Mouse (Mus musculus): ENCODE results near the gene Xpo1.
A peak's percentile ranks its signal among the peaks of the same experiment; 100 is the strongest.
"Not testable (repeated sequence)": the region's sequence is repeated elsewhere in the genome, so short reads cannot be mapped to it uniquely, and the experiment has no call there.

Gene Xpo1

DNA sequence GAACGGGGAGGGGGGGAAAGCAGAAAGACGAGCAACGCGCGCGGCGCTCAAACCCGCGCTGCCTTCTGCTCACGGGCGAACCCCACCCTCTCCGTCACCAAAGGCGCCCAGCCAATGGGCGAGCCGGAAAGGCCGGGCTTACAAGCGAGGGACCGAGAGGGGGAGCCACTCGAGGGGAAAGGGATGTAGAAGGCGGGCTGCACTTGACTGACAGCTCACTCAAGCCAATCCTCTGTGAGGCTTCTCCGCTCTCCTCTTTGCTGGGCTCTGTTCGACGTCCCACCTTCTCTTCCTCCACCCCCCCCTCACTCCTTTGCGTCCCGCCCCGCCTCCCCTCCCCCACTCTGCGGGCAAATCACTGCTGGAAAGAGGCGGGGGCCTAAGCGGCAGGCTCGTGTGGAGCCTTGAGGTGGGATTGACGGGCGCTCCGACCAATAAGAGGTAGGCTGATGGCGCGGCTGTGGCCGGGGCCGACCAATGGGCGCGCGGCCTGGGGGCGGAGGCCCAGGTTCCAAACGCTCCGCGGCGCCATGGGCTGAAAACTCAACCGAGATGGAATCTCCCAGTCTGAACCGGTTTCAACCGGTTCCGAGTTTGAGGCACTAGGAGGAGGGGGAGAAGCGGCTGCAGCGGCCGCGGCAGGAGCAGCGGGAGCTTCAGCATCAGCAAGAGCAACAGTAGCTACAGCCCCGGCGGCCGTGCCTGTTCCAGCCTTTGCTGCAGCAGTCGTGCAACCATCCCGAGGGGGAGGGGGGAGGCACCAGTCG lies at the start of gene Xpo1:
TSS of gene Xpo1 (plus strand) at position 615 of the 767 bp plus-strand sequence.
- DNase-seq (ENCODE audit: low spot score) = peak; percentile 99

DNA sequence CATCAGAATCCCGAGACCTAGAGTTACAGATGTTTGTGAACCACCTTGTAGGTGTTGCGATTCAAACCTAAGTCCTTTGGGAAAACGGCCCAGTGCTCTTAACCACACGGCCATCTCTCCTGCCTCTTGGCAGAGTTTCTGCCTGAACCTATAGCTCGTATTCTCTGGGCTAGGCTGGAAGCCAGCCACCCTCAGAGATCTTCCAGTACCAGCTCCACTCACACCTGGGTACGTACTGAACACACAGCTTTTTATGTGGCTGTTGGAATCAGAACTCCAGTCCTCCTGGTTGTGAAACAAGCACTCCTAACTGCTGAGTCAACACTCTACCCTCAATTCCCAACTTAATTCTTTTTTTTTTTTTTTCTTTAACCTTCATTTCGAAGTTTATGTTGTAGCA lies 46.1 kb upstream of the Xpo1 start:
- DNase-seq (ENCODE audit: low spot score) = no peak

GRCm38 (mm10) chr11:23210590-23211510 lies 45.0 kb upstream of the Xpo1 start:
- no peak for DNase-seq (ENCODE audit: low spot score)

GRCm38 (mm10) chr11:23217430-23217829 lies 38.4 kb upstream of the Xpo1 start:
- DNase-seq (ENCODE audit: low spot score) = no peak

GRCm38 (mm10) chr11:23236015-23236414 lies 19.8 kb upstream of the Xpo1 start:
- no peak for DNase-seq (ENCODE audit: low spot score)

DNA sequence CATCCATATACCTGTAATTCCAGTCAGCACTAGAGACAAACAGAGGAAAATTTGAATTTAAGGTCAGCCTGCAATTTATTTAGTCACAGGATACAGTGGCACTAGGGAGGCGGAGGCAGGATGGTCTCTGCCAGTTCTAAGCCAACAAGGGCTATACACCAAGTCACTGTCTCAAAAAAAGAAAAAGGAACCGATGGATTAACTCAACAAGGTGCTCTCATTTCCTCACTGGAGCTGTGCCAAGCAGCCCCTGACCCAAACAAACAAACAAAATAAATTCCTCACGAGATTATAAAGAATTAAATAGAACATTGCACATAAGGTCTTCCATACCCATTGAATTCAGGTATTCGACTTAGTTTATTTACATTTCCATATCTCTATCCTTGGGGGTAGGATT lies 1.9 kb upstream of the Xpo1 start:
- no peak for DNase-seq (ENCODE audit: low spot score)

DNA sequence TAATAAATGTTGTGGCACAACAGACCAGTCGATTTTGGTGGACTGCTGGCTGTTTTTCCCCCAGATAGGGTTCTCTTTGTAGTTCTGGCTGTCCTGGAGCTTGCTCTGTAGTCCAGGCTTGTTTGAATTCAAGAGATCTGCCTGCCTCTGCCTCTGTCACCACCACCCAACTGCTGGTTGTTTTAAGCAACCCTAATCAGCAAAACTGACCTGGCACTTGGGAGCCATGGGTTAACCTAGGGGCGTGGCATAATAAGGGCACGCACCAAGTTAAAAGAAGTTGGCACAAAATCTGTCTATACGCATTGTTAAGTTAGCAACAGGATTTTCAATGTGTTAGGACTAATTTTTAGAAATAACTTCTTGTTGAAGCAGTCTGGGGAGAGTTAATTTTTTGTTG lies 1.3 kb upstream of the Xpo1 start:
- DNase-seq (ENCODE audit: low spot score) = no peak

GRCm38 (mm10) chr11:23255053-23255426 lies 801 bp upstream of the Xpo1 start:
- no peak for DNase-seq (ENCODE audit: low spot score)

DNA sequence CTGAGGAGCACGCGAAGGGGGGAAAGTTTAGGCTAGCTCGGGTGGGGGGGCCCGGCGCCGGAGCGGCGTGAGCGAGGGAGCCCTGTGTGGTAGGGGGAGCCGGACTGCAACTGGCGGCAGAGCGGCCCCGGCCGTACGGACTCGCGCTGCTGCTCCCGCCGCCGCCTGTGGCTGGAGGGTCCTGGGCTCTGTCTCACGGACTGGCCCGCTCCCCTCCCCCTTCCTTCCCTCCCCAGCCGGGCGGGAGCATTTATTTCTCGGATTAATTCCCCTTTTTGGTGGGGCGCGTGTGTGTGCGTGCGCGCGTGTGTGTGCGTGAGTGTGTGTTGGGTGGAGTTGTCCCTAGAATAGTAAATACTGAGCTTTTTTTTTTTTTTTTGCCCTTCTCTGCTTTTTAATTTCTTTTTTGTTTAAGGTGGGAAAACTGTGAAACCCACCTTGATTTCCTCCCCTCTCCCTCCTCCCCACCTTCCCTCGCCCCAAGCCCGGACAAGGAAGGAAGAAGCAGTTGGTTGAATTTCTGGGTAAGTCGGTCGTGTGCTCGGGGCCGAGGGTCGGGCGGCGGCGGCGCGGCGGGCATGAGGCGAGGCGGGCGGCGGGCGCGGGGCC lies 457 bp downstream of the Xpo1 start:
- no peak for DNase-seq (ENCODE audit: low spot score)

GRCm38 (mm10) chr11:23256803-23257704 lies 1.2 kb downstream of the Xpo1 start:
- DNase-seq (ENCODE audit: low spot score) = peak; percentile 21

- no peak for DNase-seq (ENCODE audit: low spot score)
Measured at GRCm38 (mm10) chr11:23259073-23259472, 3.2 kb downstream of the Xpo1 start.

DNA sequence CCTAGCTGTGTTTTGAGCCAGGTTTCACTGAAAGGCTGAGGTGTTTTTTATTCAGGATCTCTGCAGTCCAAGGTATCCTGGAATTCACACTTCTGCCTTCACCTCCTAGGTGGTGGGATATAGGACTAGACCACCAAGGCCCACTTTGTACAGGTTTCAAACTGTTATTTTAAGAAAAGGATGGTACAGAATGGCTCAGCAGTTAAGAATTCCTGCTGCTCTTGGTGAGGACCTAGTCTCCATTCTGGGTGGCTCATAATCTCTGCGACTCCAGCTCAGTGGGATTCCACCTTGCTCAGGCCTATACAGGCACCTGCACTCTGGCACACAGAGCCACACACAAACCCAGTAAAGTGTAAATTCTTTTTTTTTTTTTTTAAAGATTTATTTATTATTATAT lies 3.6 kb downstream of the Xpo1 start:
- DNase-seq (ENCODE audit: low spot score) = no peak

DNA sequence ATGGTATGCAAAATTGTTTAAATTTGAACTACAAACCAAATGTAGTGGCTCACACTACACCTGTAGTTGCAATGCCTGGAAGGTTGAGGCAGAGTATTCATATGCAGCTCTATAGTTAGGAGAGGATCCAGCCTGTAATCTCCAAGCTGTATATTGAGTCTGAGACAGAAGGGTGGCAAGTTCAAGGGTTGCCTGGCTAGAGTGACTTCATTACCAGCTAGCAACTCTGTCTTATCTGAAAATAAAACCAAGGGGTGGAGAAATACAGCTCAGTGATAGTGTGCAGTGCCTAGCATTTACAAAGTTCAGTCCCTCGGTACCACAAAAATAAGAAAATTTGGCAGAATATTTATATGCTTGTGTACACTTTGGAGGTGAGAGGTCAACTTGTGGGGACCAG lies 4.3 kb downstream of the Xpo1 start:
- no peak for DNase-seq (ENCODE audit: low spot score)

GRCm38 (mm10) chr11:23261490-23261889 lies 5.6 kb downstream of the Xpo1 start:
- no peak for DNase-seq (ENCODE audit: low spot score)

GRCm38 (mm10) chr11:23264949-23265348 lies 9.1 kb downstream of the Xpo1 start:
- DNase-seq (ENCODE audit: low spot score) = no peak

GRCm38 (mm10) chr11:23271770-23272724 lies 16.2 kb downstream of the Xpo1 start:
- DNase-seq (ENCODE audit: low spot score) = no peak

DNA sequence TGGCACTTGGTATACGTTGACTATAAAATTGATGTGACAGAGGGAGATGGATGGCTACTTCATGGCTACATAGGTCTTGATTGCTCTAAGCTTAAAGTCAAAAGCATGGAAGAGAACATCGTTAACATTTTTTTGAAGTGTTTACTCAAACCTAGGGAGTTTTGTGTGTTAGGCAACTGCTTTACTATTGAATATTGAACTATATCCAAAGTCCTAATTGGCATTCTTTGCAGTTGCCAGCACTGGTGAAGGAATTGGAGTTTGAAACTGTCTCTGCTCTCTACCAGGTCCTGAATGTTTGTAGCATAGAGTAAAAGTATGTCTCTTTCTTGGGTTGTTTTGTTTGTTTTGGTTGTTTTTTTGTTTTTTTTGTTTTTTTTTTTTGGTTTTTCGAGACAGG lies 19.9 kb downstream of the Xpo1 start:
- no peak for DNase-seq (ENCODE audit: low spot score)

DNA sequence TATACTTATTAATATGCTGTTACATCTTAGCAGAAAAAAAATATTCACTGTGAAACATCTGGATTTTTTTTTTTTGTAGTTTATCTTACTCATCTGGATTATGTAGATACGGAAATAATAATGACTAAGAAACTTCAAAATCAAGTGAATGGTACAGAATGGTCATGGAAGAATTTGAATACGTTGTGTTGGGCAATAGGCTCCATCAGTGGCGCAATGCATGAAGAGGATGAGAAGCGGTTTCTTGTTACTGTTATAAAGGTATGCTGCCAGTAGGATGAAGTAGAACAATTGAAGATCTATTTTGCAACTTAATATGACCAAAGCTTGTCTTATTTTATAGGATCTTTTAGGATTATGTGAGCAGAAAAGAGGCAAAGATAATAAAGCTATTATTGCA lies 28.6 kb downstream of the Xpo1 start:
- DNase-seq (ENCODE audit: low spot score) = no peak

DNA sequence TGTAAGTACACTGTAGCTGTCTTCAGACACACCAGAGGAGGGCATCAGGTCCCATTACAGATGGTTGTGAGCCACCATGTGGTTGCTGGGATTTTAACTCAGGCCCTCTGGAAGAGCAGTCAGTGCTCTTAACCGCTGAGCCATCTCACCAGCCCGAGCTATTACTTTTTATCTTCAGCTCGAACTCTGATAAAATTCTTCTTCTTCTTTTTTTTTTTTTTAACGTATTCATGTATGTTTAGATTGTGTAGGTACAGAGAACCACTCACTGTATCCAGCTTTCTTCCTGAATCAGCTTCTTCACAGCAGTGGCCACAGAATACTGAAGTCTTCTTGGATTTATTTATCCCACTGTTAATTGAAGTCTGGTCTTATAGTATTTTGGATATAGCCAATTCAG lies 33.0 kb downstream of the Xpo1 start:
- DNase-seq (ENCODE audit: low spot score) = not testable (repeated sequence)

DNA sequence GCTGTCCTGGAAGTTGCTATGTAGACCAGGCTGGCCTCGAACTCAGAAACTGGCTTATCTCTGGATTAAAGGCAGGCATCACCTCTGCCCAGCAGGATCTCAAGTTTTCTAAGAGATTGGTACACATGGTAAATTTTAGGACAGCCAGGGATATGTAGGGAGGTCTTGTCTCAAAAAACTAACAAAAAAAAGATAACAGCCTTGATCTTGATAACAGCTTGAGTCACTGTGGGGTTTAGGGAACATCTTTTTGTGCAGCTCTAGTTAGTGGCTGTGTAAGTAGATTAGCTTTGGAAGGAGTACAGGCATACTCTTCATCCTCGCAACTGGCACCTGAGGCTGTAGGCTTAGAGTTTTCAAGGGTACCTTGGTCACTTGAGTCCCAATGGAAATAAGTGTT lies 41.5 kb downstream of the Xpo1 start:
- DNase-seq (ENCODE audit: low spot score) = no peak

DNA sequence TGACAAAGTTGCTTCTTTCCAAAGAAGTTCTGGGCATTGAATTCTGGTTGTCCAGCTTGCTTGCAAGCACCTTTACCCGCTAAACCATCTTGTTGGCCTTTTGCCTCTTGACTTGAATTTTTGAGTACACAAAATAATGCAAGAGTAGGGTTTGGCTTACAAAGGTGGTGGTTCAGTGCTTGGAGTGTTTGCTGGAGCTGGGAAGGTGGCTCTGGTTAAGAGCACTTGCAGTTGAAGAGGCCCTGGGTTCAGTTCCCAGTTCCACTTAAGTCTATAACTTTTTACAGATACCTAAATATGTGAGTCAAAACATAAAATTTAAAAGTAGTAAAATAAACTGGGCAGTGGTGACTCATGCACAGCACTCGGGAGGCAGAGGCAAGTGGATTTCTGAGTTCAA lies 42.5 kb downstream of the Xpo1 start:
- DNase-seq (ENCODE audit: low spot score) = no peak
